In genomic region chr11:117574721-117575120, GRCm38 (mm10) we compare ENCODE assay signal across 11 mouse cellular contexts.
DNase-seq lines count a peak whose midpoint lies in the region; ATAC-seq lines count a peak whose summit lies in the region.
"Had no signal": no experiment of that assay in that cellular context is flagged by ENCODE, and none has a peak within 500 bp of the region (broad histone marks: within the 10 kb centered on the region; RNA-seq: fewer than 3 reads in every experiment).

No protein-coding gene starts in this region.

- DNase-seq in frontal cortex, postnatal 10 days (ENCODE audit: low spot score in 2 of 2) = no peak
- DNase-seq in brain, adult 2 months (ENCODE audit: low read depth, low spot score) = peak; percentile 91
- peak; percentile 60 to 78 for DNase-seq in heart, adult 18-20 months
- no peak for DNase-seq in urinary bladder, postnatal 4 days (ENCODE audit: low spot score in 2 of 2)
- DNase-seq in embryo, embryonic 11 days = no peak
- DNase-seq: kidney, adult 18-20 months had no signal

- no peaks in the 10 kb centered on the region for H3K27me3 ChIP-seq in lung, embryonic 15.5 days
- H3K27me3 ChIP-seq in hindbrain, embryonic 16.5 days (replicated peaks; ENCODE audit: control insufficient read depth, insufficient read depth, low read length) = no peaks in the 10 kb centered on the region
- H3K27me3 ChIP-seq: CH12.LX had no signal

- no peak overlapping the region for H3K9ac ChIP-seq in lung, embryonic 15.5 days
- H3K9ac ChIP-seq in hindbrain, embryonic 16.5 days (ENCODE audit: low read depth, low read length) = no peak overlapping the region

- no peak overlapping the region for H3K4me3 ChIP-seq in lung, embryonic 15.5 days
- H3K4me3 ChIP-seq in hindbrain, embryonic 16.5 days (ENCODE audit: low read length) = no peak overlapping the region

- no peaks in the 10 kb centered on the region for H3K36me3 ChIP-seq in lung, embryonic 15.5 days
- no peaks in the 10 kb centered on the region for H3K36me3 ChIP-seq in hindbrain, embryonic 16.5 days (ENCODE audit: control insufficient read depth, insufficient read depth, low read length)

- no peak overlapping the region for H3K4me2 ChIP-seq in lung, embryonic 15.5 days
- no peak overlapping the region for H3K4me2 ChIP-seq in hindbrain, embryonic 16.5 days (ENCODE audit: low read length)

- no peaks in the 10 kb centered on the region for H3K9me3 ChIP-seq in lung, embryonic 15.5 days
- no peaks in the 10 kb centered on the region for H3K9me3 ChIP-seq in hindbrain, embryonic 16.5 days (ENCODE audit: control insufficient read depth, low read length)

- 23% methylated on average over 3 of the region's 3 CpGs for WGBS in lung, embryonic 15.5 days
- 53% methylated on average over 3 of the region's 3 CpGs for WGBS in hindbrain, embryonic 16.5 days

- peak overlapping the region; percentile 44 for H3K27ac ChIP-seq in lung, embryonic 15.5 days
- H3K27ac ChIP-seq in hindbrain, embryonic 16.5 days (ENCODE audit: low read depth, low read length) = no peak overlapping the region
- H3K27ac ChIP-seq: macrophage had no signal

- peak; percentile 64; the same call in 1 of the 2 replicates for ATAC-seq in frontal cortex, adult (ENCODE audit: low TSS enrichment)
- ATAC-seq in lung, embryonic 15.5 days (ENCODE audit: borderline replicate concordance, extremely low read depth, low FRiP score, low TSS enrichment) = peak; percentile 57; the same call in 1 of the 2 replicates
- no peak for ATAC-seq in hindbrain, embryonic 16.5 days

- peaks cover 17% of the 10 kb centered on the region for H3K4me1 ChIP-seq in lung, embryonic 15.5 days
- H3K4me1 ChIP-seq in hindbrain, embryonic 16.5 days (ENCODE audit: control insufficient read depth, insufficient read depth, low read depth, low read length) = peaks cover 3% of the 10 kb centered on the region

Comparison
In these comparisons a context has a peak if more than half of its experiments do, and no peak if none do; other contexts are left out.
1. DNase-seq: peak in brain, adult 2 months (single experiment) and heart, adult 18-20 months (2 of 2); none in frontal cortex, postnatal 10 days (0 of 2), urinary bladder, postnatal 4 days (0 of 2) and embryo, embryonic 11 days (single experiment).